Mouse (Mus musculus) spleen, adult 18-20 months (tissue): ENCODE data around the gene Nog.

Experiments used
- DNase-seq, 2 experiments: peaks; one replicate each; pipeline ENCODE4 v3.0.0; 2022; ENCODE audit warnings: mixed read lengths in 2 of 2

Nog gene

DNA sequence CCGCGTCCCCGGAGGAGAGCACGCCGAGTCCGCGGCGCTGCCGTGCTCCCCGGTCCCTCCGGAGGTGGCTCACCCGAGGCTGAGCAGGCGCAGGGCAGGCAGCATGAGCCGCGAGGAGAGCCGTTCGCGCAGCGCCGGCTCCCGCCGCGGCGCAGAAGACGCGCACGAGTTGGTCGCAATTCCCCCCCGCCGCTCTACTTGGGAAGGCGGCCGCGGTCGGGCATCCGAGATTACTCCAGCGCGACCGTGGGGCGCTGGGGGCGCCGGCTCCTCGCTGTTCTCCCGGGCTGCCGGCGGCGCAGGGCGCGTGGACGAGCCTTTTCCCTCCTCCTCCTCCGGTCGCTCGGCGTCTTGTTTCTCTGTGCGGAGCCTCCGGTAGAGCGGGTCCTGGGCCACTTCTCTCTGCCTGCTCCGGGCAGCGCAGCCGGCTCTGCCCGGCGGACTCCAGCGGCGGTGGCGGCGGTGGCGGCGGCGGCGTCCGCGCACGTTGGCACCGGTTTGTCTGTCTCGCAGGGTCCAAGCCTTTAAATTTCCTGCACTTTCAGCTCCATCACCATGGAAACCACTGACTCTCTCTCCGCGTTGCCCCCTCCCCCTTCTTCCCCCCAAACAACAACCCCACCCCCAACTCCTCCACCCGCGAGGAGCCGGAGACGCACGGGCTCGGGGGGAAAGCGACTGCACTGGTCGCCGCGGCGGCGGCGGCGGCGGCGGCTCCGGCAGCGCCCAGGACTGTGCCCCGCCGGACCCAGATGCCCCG, at the start of gene Nog:
TSS of gene Nog (minus strand) at position 277 of the 760 bp plus-strand sequence.
- DNase-seq: no peak

- DNase-seq: no peak
These were observed 38.1 kb upstream of the Nog start for GRCm38 (mm10) chr11:89340238-89340637.

DNA sequence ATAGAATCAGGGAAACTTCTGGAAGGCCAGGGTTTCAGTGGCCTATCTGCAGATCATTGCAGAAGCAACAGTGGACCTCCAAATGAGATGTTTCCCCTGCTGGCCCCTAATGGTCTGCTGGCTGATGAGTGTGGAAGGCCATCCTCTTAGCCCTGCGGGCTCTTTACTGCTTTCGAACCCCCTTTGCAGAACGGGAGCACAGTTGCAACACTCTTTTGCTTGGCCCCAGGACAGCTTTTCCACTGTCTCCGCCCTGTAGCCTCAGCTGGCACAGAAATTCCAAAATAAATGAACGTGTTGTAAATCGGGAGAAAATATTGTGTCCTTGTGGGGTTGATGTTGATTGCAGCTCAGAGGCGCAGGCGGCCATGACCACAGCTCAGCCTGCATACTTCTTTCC, 37.7 kb upstream of the Nog start:
- no peak for DNase-seq

DNA sequence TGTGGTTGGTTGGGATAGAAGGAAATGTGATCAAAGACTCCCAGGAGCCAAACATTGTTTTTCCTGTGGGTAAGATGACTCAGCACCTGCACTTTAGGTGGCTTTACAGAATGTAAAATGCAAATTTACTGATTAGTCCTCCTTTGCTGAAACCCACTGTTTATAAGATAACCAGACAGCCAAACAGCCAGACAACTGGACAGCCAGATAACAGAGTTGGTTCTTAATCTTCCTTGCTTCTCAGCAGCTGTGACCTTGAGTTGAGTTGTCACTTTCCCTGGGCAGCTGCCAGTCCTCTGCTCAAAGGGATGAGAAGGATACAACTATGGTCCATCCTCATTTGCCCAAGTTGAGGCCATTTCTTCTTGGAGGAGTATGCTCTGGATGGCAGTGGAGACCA, 35.8 kb upstream of the Nog start:
- DNase-seq: no peak

- no peak for DNase-seq
These were observed 25.2 kb upstream of the Nog start for GRCm38 (mm10) chr11:89327089-89327881.

DNA sequence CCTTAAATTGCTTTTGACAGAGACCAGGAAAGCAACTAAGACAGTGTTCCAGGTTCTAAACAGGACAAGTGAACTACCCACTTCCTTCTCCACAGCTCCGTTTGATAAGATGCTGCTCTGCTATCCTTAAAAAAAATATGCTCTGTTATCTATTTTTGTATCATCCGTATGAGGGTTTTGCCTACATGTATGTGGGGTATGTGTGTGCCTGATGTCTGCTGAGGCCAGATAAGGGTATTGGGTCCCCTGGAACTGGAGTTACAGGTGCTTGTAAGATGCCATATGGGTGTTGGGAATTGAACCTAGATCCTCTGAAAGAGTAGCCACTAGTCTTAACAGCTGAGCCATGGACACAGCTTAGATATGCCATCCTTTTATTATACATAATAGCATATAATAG, 19.6 kb upstream of the Nog start:
- no peak for DNase-seq

- no peak for DNase-seq
These were observed 17.5 kb upstream of the Nog start for GRCm38 (mm10) chr11:89319675-89320074.

GRCm38 (mm10) chr11:89318324-89318723, 16.2 kb upstream of the Nog start:
- DNase-seq: no peak

GRCm38 (mm10) chr11:89317757-89318156, 15.6 kb upstream of the Nog start:
- DNase-seq: no peak

GRCm38 (mm10) chr11:89314374-89314773, 12.2 kb upstream of the Nog start:
- no peak for DNase-seq

DNA sequence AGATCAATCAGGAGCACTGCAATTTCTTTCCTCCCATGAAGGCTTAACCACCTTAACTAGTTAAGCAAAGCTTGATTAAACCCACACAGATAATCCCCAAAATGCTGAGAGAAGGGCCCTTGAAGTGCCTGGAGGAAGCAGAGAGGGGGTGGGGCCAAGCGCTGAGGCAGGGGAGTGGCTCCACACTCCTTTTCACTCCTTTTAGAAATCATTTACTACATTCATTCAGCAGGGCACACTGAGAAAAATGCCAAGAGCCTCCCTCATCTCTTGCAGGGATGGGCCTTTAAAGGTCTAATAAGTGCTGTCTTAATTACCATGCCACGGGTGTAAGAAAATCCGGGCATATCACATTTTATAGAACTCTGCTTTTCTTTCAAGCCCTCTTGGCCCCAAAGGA, 10.2 kb upstream of the Nog start:
- no peak for DNase-seq

GRCm38 (mm10) chr11:89310217-89310616, 8.1 kb upstream of the Nog start:
- DNase-seq: no peak

DNA sequence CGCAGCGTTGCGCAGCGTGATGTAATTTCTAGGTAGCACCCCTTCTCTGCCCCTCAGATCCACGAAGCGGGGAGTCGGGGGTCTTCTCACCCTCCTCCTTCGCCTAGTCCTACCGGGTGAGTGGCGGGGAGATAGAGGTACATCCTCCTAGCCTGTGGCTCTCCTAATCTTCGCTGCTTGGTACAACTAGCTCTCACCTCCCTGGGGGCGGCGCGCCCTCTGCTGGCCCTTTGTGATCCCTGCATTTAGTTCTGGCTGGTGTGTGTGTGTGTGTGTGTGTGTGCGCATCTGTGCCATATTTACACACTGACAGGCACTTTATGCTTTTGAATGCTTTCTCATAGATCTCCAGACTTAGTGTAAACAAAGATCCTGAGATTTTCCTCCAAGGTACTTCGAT, 1.3 kb upstream of the Nog start:
- peak; percentile 49 to 77 for DNase-seq

- DNase-seq: no peak
These were observed 666 bp upstream of the Nog start for GRCm38 (mm10) chr11:89302816-89303180.

DNA sequence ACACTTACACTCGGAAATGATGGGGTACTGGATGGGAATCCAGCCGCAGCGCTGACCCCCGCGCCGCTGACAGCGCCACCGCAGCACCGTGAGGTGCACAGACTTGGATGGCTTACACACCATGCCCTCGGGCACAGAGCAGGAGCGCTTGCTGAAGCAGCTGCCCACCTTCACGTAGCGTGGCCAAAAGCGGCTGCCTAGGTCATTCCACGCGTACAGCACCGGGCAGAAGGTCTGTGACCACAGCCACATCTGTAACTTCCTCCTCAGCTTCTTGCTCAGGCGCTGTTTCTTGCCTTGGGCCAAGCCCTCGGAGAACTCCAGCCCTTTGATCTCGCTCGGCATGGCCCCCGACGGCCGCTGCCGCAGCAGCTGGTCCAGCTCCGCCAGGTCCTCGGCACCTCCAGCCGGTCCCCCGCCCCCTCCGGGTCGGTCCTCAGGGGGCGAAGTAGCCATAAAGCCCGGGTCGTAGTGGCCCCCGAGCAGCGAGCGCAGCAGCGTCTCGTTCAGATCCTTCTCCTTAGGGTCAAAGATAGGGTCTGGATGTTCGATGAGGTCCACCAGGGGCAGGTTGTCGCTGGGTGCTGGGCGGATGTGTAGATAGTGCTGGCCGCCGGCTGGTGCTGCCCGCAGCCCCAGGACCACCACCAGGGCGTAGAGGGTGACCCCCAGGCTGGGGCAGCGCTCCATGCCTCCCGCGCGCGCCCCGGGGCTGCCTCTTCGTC, 639 bp downstream of the Nog start:
- no peak for DNase-seq

DNA sequence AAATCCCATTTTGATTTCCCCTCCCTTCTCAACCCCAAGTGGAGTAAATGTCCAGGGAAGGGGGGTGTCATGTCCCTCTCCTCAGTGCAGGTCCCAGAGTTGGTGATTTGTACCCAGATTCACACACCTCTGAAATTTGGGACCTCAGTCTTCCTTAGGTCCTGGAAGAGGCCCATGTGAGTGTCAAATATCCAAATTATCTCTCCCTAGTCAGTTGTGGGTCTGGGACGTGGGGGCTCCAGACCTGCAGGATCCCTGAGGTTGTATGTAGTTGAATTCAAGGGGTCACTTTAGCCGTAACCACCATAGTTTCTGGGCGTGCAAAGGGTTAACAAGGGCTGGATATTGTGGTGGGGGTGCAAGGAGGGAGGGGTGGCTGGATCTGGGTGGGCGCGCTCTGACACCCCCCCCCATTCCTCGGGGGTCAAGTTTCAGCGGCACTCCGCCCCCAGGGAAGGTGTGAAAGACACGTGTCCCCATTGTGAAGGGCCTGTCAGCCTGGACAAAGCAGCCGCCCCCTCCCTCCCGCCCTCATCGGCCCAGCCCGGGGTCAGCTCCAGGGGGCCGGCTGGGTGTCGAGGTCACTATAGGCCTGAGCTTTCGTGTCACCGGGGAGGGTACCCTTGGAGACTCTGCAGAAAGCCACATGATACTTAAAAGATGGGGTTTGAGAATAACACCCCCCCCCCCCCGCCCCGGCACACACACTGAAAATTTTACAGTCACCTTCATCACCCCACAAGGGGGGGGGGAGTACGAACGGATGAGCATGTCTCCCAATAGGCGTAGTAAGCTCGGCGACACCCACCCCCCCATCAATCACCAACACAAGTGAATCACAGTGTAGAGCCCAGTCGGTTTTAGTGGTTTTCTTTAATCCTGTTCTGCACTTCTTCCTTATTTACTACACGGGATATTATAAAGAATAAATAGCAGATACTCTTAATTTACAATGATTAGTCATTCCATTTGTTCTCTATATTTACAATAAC, 2.1 kb downstream of the Nog start:
- DNase-seq: no peak

- no peak for DNase-seq
These were observed 2.9 kb downstream of the Nog start for GRCm38 (mm10) chr11:89299116-89299783.

DNA sequence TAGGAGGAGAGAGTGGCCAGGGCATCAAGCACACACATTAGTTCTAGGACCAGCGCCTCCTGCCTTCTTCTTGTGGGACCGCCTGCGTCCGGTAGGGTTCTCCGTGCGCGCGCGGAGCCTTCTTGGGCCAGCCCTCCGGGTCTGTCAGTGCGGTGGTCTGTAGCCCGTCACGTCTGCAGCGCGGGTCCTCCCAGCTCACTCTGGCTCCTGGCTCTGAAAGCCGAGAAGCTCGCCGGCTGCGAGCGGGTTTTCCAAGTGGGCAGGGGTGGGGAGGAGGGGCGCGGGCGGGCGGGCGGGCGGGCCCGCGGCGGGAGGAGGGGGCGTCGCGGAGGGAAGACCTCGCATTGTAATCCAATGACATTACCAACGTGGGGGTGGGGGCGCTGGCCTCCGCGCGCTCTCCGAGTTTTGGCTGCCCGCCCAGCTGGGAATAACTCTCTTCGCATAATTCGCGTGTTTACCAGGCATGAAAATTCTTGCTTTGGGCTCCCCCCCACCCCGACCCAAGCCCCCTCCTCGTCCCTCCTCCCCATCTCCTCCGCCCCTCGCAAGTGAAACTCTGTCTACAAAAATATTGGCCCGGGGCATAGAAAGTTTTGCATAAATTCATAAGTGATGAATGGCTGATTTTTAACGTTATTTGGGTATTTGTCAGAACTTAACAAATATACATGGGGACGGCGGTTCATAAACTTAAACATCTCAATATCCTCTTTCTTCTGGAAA, 3.7 kb downstream of the Nog start:
- no peak for DNase-seq

GRCm38 (mm10) chr11:89297521-89297920, 4.6 kb downstream of the Nog start:
- DNase-seq: no peak

GRCm38 (mm10) chr11:89269809-89270361, 32.2 kb downstream of the Nog start:
- DNase-seq: no peak

GRCm38 (mm10) chr11:89267520-89267919, 34.6 kb downstream of the Nog start:
- DNase-seq: no peak
